22 mouse cellular contexts compared by ENCODE assay signal in genomic region chr8:117762776-117763175, GRCm38 (mm10).
"Had no signal": no experiment of that assay in that cellular context is flagged by ENCODE, and none has a peak within 500 bp of the region (broad histone marks: within the 10 kb centered on the region; RNA-seq: fewer than 3 reads in every experiment).

No protein-coding gene starts in this region.

- H3K4me3 ChIP-seq: intestine, embryonic 15.5 days; limb, embryonic 12.5 days; limb, embryonic 15.5 days; midbrain, embryonic 12.5 days; midbrain, embryonic 15.5 days; myocyte; neural tube, embryonic 13.5 days; stomach, embryonic 15.5 days had no signal

- H3K27ac ChIP-seq: intestine, embryonic 15.5 days; limb, embryonic 12.5 days; limb, embryonic 15.5 days; midbrain, embryonic 12.5 days; midbrain, embryonic 15.5 days; neural tube, embryonic 13.5 days; stomach, embryonic 15.5 days had no signal

- H3K27me3 ChIP-seq: intestine, embryonic 15.5 days; limb, embryonic 12.5 days; limb, embryonic 15.5 days; midbrain, embryonic 12.5 days; midbrain, embryonic 15.5 days; neural tube, embryonic 13.5 days; stomach, embryonic 15.5 days had no signal

- H3K4me2 ChIP-seq: intestine, embryonic 15.5 days; limb, embryonic 12.5 days; limb, embryonic 15.5 days; midbrain, embryonic 12.5 days; midbrain, embryonic 15.5 days; neural tube, embryonic 13.5 days; stomach, embryonic 15.5 days had no signal

- H3K9me3 ChIP-seq: intestine, embryonic 15.5 days; limb, embryonic 12.5 days; limb, embryonic 15.5 days; midbrain, embryonic 12.5 days; midbrain, embryonic 15.5 days; neural tube, embryonic 13.5 days; stomach, embryonic 15.5 days had no signal

- ATAC-seq: intestine, embryonic 15.5 days; midbrain, embryonic 15.5 days had no signal

- DNase-seq: kidney, adult 11 months; kidney, adult 8-10 months; kidney, postnatal 14 days; kidney, postnatal 4 days; left cerebral cortex, postnatal 4 days; lung, adult 2 months; lung, postnatal 14 days; lung, postnatal 4 days; retina, postnatal 1 day; right cerebral cortex, postnatal 25 days; spleen, adult 18-20 months; thymus, adult 2 months; thymus, postnatal 14 days; thymus, postnatal 4 days had no signal

- H3K36me3 ChIP-seq: intestine, embryonic 15.5 days; limb, embryonic 12.5 days; limb, embryonic 15.5 days; midbrain, embryonic 12.5 days; midbrain, embryonic 15.5 days; neural tube, embryonic 13.5 days; stomach, embryonic 15.5 days had no signal

- H3K9ac ChIP-seq: intestine, embryonic 15.5 days; limb, embryonic 12.5 days; limb, embryonic 15.5 days; midbrain, embryonic 12.5 days; midbrain, embryonic 15.5 days; neural tube, embryonic 13.5 days; stomach, embryonic 15.5 days had no signal

- H3K4me1 ChIP-seq: intestine, embryonic 15.5 days; limb, embryonic 12.5 days; limb, embryonic 15.5 days; midbrain, embryonic 12.5 days; midbrain, embryonic 15.5 days; neural tube, embryonic 13.5 days; stomach, embryonic 15.5 days had no signal
